ENCODE assay signal across 8 mouse cellular contexts in genomic region chr2:151008517-151008932, GRCm38 (mm10). TPM values are rescaled to one million over a fixed set of nuclear protein-coding genes. Genes with fewer than 3 reads are reported as not detected.
DNase-seq lines count a peak whose midpoint lies in the region; ATAC-seq and TF ChIP-seq lines count a peak whose summit lies in the region.

No protein-coding gene starts in this region.

- peak; percentile 48 to 83 for DNase-seq in adrenal gland, adult (ENCODE audit: inconsistent age in 2 of 2, low spot score in 1 of 2)
- DNase-seq in adrenal gland, postnatal 4 days (ENCODE audit: low spot score in 2 of 2) = no peak
- DNase-seq in spleen, adult 2 months (ENCODE audit: low read depth in 1 of 2, low spot score in 2 of 2) = no peak
- DNase-seq in spleen, postnatal 10 days (ENCODE audit: low spot score in 2 of 2) = no peak
- DNase-seq in hindbrain, embryonic 14.5 days (ENCODE audit: low spot score) = peak; percentile 37
- no peak for DNase-seq in midbrain, embryonic 10.5 days (ENCODE audit: low spot score)
- no peak for DNase-seq in frontal cortex, postnatal 10 days (ENCODE audit: low spot score in 2 of 2)
- no peak for DNase-seq in right cerebral cortex, adult 2 months (ENCODE audit: low spot score in 2 of 2)

- peaks cover 7% of the 10 kb centered on the region; the same call in 1 of the 2 replicates for H3K4me1 ChIP-seq in spleen, adult 2 months (ENCODE audit: control insufficient read depth, insufficient read depth, insufficient read length)
- 0 out of 2 replicates have a peak, but pooled peaks cover 6% of the 10 kb centered on the region for H3K4me1 ChIP-seq in hindbrain, embryonic 14.5 days (replicated peaks; ENCODE audit: control insufficient read depth, insufficient read depth, low read length)
- peaks cover 29% of the 10 kb centered on the region for H3K4me1 ChIP-seq in midbrain, embryonic 10.5 days

- peak overlapping the region; percentile 94 for H3K4me2 ChIP-seq in hindbrain, embryonic 14.5 days (replicated peaks)

- TF ChIP-seq CTCF in spleen, adult 2 months (IDR thresholded peaks at IDR 0.05; ENCODE audit: extremely low read depth, insufficient read depth, insufficient read length, insufficient replicate concordance) = no peak

- no peak for TF ChIP-seq POLR2A in spleen, adult 2 months (IDR thresholded peaks at IDR 0.05; ENCODE audit: low read depth, low read length)

- H3K9ac ChIP-seq in hindbrain, embryonic 14.5 days = peak overlapping the region; percentile 75

- H3K27me3 ChIP-seq in spleen, adult 2 months (ENCODE audit: control insufficient read depth, insufficient read depth, low read length) = peaks cover 10% of the 10 kb centered on the region
- no peaks in the 10 kb centered on the region for H3K27me3 ChIP-seq in hindbrain, embryonic 14.5 days (ENCODE audit: control insufficient read depth, insufficient read depth, low read length)
- 0 out of 2 replicates have a peak, but pooled peaks cover 2% of the 10 kb centered on the region for H3K27me3 ChIP-seq in midbrain, embryonic 10.5 days (ENCODE audit: low read depth, poor library complexity, severe bottlenecking)

- peak; percentile 36 for ATAC-seq in hindbrain, embryonic 14.5 days (ENCODE audit: low FRiP score)

- peak overlapping the region; percentile 66 for H3K4me3 ChIP-seq in spleen, adult 2 months (ENCODE audit: extremely low read depth, insufficient read depth, insufficient read length)
- H3K4me3 ChIP-seq in hindbrain, embryonic 14.5 days (replicated peaks; ENCODE audit: low read length) = peak overlapping the region; percentile 70
- H3K4me3 ChIP-seq in midbrain, embryonic 10.5 days = peak overlapping the region; percentile 81

- H3K36me3 ChIP-seq in spleen, adult 2 months (ENCODE audit: control insufficient read depth, insufficient read depth, low read length) = no peaks in the 10 kb centered on the region
- no peaks in the 10 kb centered on the region for H3K36me3 ChIP-seq in hindbrain, embryonic 14.5 days (replicated peaks; ENCODE audit: control insufficient read depth, insufficient read depth)
- H3K36me3 ChIP-seq in midbrain, embryonic 10.5 days = no peaks in the 10 kb centered on the region

- H3K9me3 ChIP-seq in hindbrain, embryonic 14.5 days (ENCODE audit: control insufficient read depth, low read length) = no peaks in the 10 kb centered on the region
- H3K9me3 ChIP-seq in midbrain, embryonic 10.5 days (replicated peaks) = no peaks in the 10 kb centered on the region

- no peak overlapping the region for H3K27ac ChIP-seq in spleen, adult 2 months (ENCODE audit: insufficient read depth, low read length)
- no peak overlapping the region for H3K27ac ChIP-seq in hindbrain, embryonic 14.5 days
- peak overlapping the region; percentile 96 for H3K27ac ChIP-seq in midbrain, embryonic 10.5 days (replicated peaks)

- 2% methylated on average over 21 of the region's 21 CpGs for WGBS in spleen, adult 2 months
- under 1% methylated on average over 21 of the region's 21 CpGs for whole genome bisulfite sequencing in hindbrain, embryonic 14.5 days
- WGBS in midbrain, embryonic 10.5 days = under 1% methylated on average over 21 of the region's 21 CpGs

RNA-seq across cellular contexts. Expression of gene Ninl, which starts 30.7 kb away (rescaled TPM):
- 10 to 100 TPM; 29.1 to 31.7 TPM for total RNA-seq in adrenal gland, postnatal 4 days (2021)
- 1.8 and 2.1 TPM in 2 replicates for polyA plus RNA-seq in spleen, adult 2 months (2012; rRNA removed)
- 4.3 and 4.7 TPM in 2 replicates for polyA plus RNA-seq in hindbrain, embryonic 14.5 days (2014; fragmentation: Nextera tagmentation; extraction: Ambion mirVana)
- 19.6 and 20.9 TPM in 2 replicates for polyA plus RNA-seq in midbrain, embryonic 10.5 days (2016; fragmentation: Nextera tagmentation; extraction: Ambion mirVana)

RNA-seq across cellular contexts. Expression of gene Nanp, which starts 30.7 kb away (rescaled TPM):
- total RNA-seq in adrenal gland, postnatal 4 days (2021) = 10 to 100 TPM; 16.2 to 17.8 TPM
- 1.5 and 1.6 TPM in 2 replicates for polyA plus RNA-seq in spleen, adult 2 months (2012; rRNA removed)
- polyA plus RNA-seq in hindbrain, embryonic 14.5 days (2014; fragmentation: Nextera tagmentation; extraction: Ambion mirVana) = 41.2 and 43.0 TPM in 2 replicates
- polyA plus RNA-seq in midbrain, embryonic 10.5 days (2016; fragmentation: Nextera tagmentation; extraction: Ambion mirVana) = 54.3 and 58.4 TPM in 2 replicates

Comparison
In these comparisons a context has a peak if more than half of its experiments do, and no peak if none do; other contexts are left out.
1. DNase-seq: peak in adrenal gland, adult (2 of 2) and hindbrain, embryonic 14.5 days (single experiment); none in adrenal gland, postnatal 4 days (0 of 2), spleen, adult 2 months (0 of 2), spleen, postnatal 10 days (0 of 2), midbrain, embryonic 10.5 days (single experiment), frontal cortex, postnatal 10 days (0 of 2) and right cerebral cortex, adult 2 months (0 of 2).
2. RNA of gene Nanp, which starts 30.7 kb away (polyA plus RNA-seq): 54.3 to 58.4 TPM in midbrain, embryonic 10.5 days and 41.2 to 43.0 TPM in hindbrain, embryonic 14.5 days; 1.5 to 1.6 TPM in spleen, adult 2 months; every median in the first group is over 10 times any median in the second.
3. Peak in every context shown above with its lines, with median percentiles within 50 percentile points of each other: H3K4me3 ChIP-seq.